Mouse (Mus musculus) hindbrain, embryonic 16.5 days (tissue): ENCODE measurements around the gene Btf3l4. TPM values are rescaled to one million over a fixed set of nuclear protein-coding genes. Genes with fewer than 3 reads are reported as not detected.

Experiments used
- ATAC-seq: fragments of 200-750 bp; cut with Nextera tagmentation; 2 replicates; pipeline ENCODE4 v1.8.0; 2017; ENCODE audit warnings: moderate TSS enrichment, moderate library complexity
- H3K27ac ChIP-seq: fragments of 300-500 bp; sonication (generic); 2 replicates; pipeline ENCODE4 v1.5.1; 2014; ENCODE audit warnings: low read depth, mild to moderate bottlenecking, control low read depth, low read length, moderate library complexity
- H3K27me3 ChIP-seq: fragments of 300-500 bp; sonication (generic); replicated peaks from 2 replicates; pipeline ENCODE4 v1.6.1; 2014; ENCODE audit warnings: low read length; ENCODE audit not compliant: control insufficient read depth, insufficient read depth
- H3K36me3 ChIP-seq: fragments of 300-500 bp; sonication (generic); 2 replicates; pipeline ENCODE4 v1.6.1; 2014; ENCODE audit warnings: mild to moderate bottlenecking, low read length, moderate library complexity, mixed read lengths; ENCODE audit not compliant: control insufficient read depth, insufficient read depth
- H3K4me1 ChIP-seq: fragments of 300-500 bp; sonication (generic); 2 replicates; pipeline ENCODE4 v1.6.1; 2014; ENCODE audit warnings: low read depth, low read length; ENCODE audit not compliant: control insufficient read depth, insufficient read depth
- H3K4me2 ChIP-seq: fragments of 300-500 bp; sonication (generic); 2 replicates; pipeline ENCODE4 v1.6.1; 2014; ENCODE audit warnings: mild to moderate bottlenecking, low read length, control low read depth, moderate library complexity
- H3K4me3 ChIP-seq: fragments of 300-500 bp; sonication (generic); 2 replicates; pipeline ENCODE4 v1.5.1; 2014; ENCODE audit warnings: mild to moderate bottlenecking, low read length, control low read depth, moderate library complexity
- H3K9ac ChIP-seq: fragments of 300-500 bp; sonication (generic); 2 replicates; pipeline ENCODE4 v1.6.1; 2014; ENCODE audit warnings: low read depth, mild to moderate bottlenecking, control low read depth, low read length, moderate library complexity
- H3K9me3 ChIP-seq: fragments of 300-500 bp; sonication (generic); 2 replicates; pipeline ENCODE4 v1.6.1; 2014; ENCODE audit warnings: mild to moderate bottlenecking, low read length, moderate library complexity; ENCODE audit not compliant: control insufficient read depth
- WGBS: fragments of 180-500 bp; shearing (Covaris S2); extraction: QIAGEN DNeasy Blood & Tissue Kit; methylation state at CpG from one replicate; pipeline ENCODE4 v1.1.7; 2014; 5-methylcytosine and 5-hydroxymethylcytosine counted together
- polyA plus RNA-seq: library from polyadenylated mRNA; unstranded; fragments of >200 nt; fragmentation: Nextera tagmentation; extraction: Ambion mirVana; gene quantifications from 2 replicates; pipeline ENCODE4 v1.2.1, GENCODE M21; 2015

Btf3l4 gene
- polyA plus RNA-seq, 1 experiment from 2014 or later: 129 TPM

GRCm38 (mm10) chr4:108845824-108846569, 12.6 kb upstream of the Btf3l4 start:
- H3K4me3 ChIP-seq: no peak overlapping the region
- 93% methylated on average over 5 of the region's 5 CpGs for WGBS
- no peak for ATAC-seq
- H3K36me3 ChIP-seq: no peaks in the 10 kb centered on the region
- H3K4me1 ChIP-seq: peaks cover 15% of the 10 kb centered on the region
- no peak overlapping the region for H3K4me2 ChIP-seq
- H3K9me3 ChIP-seq: no peaks in the 10 kb centered on the region
- H3K9ac ChIP-seq: no peak overlapping the region
- no peaks in the 10 kb centered on the region for H3K27me3 ChIP-seq
- no peak overlapping the region for H3K27ac ChIP-seq

DNA sequence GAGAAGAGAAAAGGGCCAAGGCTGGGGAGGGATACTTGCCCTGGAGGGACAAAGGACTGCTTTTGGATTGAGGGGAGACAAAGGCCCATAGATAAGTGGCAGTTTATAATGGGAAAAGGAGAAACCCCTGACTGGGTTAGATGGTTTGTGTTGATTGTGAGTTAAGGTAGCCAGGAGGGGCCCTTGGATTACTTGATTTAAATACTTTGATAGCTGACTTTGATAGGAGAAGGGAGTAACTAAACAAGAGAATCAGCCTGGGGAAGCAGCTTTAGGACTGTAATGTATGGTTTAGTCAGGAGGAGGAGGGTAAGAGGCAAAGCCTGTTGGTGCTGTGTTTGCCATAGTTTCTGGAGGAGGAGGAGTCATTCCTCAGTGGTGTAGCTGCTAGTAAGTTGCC, 9.9 kb upstream of the Btf3l4 start:
- Histone ChIP-seq H3K4me1 (peaks cover 3% of the 10 kb centered on the region), H3K4me3 (no peak overlapping the region), H3K27me3 (no peaks in the 10 kb centered on the region), H3K9ac (no peak overlapping the region), H3K4me2 (no peak overlapping the region), H3K27ac (no peak overlapping the region), H3K36me3 (no peaks in the 10 kb centered on the region), H3K9me3 (no peaks in the 10 kb centered on the region)
- no peak for ATAC-seq

DNA sequence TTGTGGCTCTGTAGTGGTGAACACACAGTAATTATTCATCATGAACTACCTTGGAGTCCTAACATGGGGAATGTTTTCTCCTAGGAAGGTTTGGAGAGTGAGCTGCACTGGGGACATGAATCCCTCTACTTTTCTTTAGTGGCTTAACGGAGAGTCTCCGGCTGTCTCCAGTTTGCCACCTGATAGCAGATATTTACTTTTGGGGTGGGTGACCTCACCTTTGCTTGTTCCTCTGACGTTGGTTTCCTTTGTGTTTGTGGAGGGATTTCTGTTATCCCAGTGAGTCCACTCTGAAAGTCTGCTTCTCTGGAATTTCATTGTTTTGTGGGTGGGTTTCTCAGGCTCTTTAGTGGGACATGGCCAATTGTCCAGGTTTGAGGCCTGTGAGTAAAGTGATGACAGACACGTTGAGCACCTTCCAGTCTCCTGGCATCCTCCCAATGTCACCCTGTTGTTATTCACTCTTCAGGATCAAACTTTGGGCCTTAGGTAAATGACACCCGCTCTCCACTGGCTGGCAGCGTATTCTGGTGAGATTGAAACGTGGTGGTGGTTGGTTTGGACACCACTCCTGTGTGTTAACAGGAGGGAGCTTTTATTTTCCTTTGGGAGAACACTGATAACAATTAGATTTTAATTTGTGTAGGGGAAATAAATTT, 8.6 kb upstream of the Btf3l4 start:
- ATAC-seq: no peak
- Histone ChIP-seq H3K9ac (no peak overlapping the region), H3K4me1 (peaks cover 2% of the 10 kb centered on the region), H3K9me3 (no peaks in the 10 kb centered on the region), H3K4me3 (no peak overlapping the region), H3K4me2 (no peak overlapping the region), H3K27ac (no peak overlapping the region), H3K36me3 (no peaks in the 10 kb centered on the region), H3K27me3 (no peaks in the 10 kb centered on the region)
- 88% methylated on average over 7 of the region's 7 CpGs for WGBS

- H3K4me1 ChIP-seq: peaks cover 11% of the 10 kb centered on the region
- H3K9me3 ChIP-seq: no peaks in the 10 kb centered on the region
- no peak overlapping the region for H3K9ac ChIP-seq
- H3K4me2 ChIP-seq: no peak overlapping the region
- no peak overlapping the region for H3K27ac ChIP-seq
- H3K4me3 ChIP-seq: no peak overlapping the region
- no peaks in the 10 kb centered on the region for H3K36me3 ChIP-seq
- 79% methylated on average over 4 of the region's 4 CpGs for WGBS
- H3K27me3 ChIP-seq: no peaks in the 10 kb centered on the region
- no peak for ATAC-seq
Observed at GRCm38 (mm10) chr4:108838031-108838430, 4.6 kb upstream of the Btf3l4 start.

GRCm38 (mm10) chr4:108835496-108835895, 2.1 kb upstream of the Btf3l4 start:
- peak overlapping the region; percentile 91 for H3K4me3 ChIP-seq
- H3K9me3 ChIP-seq: no peaks in the 10 kb centered on the region
- no peak for ATAC-seq
- H3K36me3 ChIP-seq: no peaks in the 10 kb centered on the region
- 67% methylated on average over 3 of the region's 3 CpGs for WGBS
- H3K27me3 ChIP-seq: no peaks in the 10 kb centered on the region
- peak overlapping the region; percentile 76 for H3K9ac ChIP-seq
- peak overlapping the region; percentile 87 for H3K4me2 ChIP-seq
- peak overlapping the region; percentile 99; the same call in 1 of the 2 replicates for H3K27ac ChIP-seq
- H3K4me1 ChIP-seq: peaks cover 25% of the 10 kb centered on the region

DNA sequence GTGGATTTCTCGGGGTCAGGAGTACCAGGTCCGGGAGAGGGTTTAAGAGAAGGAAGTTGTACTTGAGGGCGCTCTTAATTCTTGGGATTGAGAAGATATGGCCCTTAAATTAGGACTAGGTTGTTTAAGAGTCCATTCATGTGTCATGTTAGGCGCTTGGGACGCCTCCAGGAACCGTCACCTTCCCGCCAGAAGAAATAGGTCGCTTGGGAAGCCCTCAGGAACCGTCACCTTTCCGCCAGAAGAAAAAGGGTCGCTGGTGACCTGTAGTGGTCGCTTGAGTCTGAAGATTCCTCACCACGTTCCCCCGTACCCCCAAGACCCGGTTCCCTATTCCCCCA, 1.5 kb upstream of the Btf3l4 start:
- Histone ChIP-seq H3K27ac (peak overlapping the region; percentile 99), H3K27me3 (no peaks in the 10 kb centered on the region), H3K9ac (peak overlapping the region; percentile 76), H3K4me1 (peaks cover 25% of the 10 kb centered on the region), H3K36me3 (no peaks in the 10 kb centered on the region), H3K4me3 (peak overlapping the region; percentile 91), H3K9me3 (no peaks in the 10 kb centered on the region), H3K4me2 (peak overlapping the region; percentile 87)
- under 1% methylated on average over 15 of the region's 15 CpGs for WGBS
- ATAC-seq: no peak

DNA sequence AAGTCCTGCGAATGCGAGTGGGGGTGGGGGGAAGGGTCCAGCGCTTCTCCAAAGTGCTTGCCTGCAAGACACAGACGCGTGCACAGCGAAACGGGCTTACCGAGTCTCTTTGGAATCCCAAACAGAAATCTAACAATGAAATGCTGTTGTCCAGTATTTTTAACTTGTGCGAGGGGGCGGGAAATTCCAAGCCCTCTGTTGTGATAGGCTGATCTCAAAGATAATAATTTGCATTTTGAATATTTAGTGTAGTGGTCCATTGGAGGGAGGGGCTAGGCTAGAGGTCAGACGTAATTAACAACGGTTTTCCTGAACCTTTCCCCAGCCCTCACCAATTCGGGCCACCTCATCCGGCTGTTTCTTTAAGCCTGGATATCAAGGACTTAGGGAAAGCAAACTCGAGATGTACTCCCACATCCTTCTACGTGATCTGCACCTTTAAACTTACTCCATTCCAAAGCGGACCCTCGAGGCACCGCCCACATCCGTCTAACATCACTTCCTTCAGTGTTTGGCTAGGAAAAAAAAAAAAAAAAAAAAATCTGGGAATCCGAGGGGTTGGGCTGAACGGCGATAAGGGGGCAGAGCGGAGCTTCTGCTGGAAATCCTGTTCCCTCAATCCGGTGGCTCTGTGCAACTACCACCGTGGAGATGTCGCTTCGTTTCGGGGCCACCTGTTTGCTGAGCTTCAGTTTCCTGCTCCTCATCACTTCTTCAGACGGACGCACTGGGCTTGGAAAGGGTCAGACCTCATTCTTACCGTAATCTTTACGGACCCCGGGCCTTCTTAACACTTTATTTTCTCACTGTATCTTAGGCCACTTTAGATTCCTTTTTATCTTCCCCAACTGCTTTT, 929 bp upstream of the Btf3l4 start, which contains the start of gene Txndc12:
Txndc12 (plus strand) TSS at position 487 of the 856 bp plus-strand sequence.
- H3K27me3 ChIP-seq: no peaks in the 10 kb centered on the region
- no peaks in the 10 kb centered on the region for H3K36me3 ChIP-seq
- ATAC-seq: peak; percentile 83
- H3K9ac ChIP-seq: peak within 1 kb of the TSS; percentile 99
- H3K4me2 ChIP-seq: peak within 1 kb of the TSS; percentile 87
- H3K4me3 ChIP-seq: peak within 1 kb of the TSS; percentile 91
- under 1% methylated on average over 34 of the region's 34 CpGs for WGBS
- H3K27ac ChIP-seq: peak within 1 kb of the TSS; percentile 99
- H3K9me3 ChIP-seq: no peaks in the 10 kb centered on the region
- peaks cover 25% of the 10 kb centered on the region for H3K4me1 ChIP-seq

DNA sequence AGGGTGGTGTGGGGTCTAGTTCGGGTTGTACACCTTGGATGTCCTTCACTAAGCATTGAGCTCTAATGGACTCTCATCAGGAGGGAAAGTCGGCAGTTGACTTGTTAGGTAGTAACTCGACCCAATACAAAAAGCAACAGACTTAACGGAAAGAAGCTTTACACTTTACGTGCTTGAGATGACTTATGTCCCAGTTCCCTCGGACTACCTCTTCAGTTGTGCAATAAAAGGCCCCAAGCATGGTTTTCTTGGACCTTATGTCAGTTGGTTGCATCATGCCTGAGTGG, 357 bp upstream of the Btf3l4 start:
- H3K36me3 ChIP-seq: no peaks in the 10 kb centered on the region; the same call in 1 of the 2 replicates
- no peak for ATAC-seq
- H3K9me3 ChIP-seq: no peaks in the 10 kb centered on the region
- 1% methylated on average over 6 of the region's 6 CpGs for WGBS
- H3K4me2 ChIP-seq: peak overlapping the region; percentile 87
- peak overlapping the region; percentile 76 for H3K9ac ChIP-seq
- H3K4me3 ChIP-seq: peak overlapping the region; percentile 91
- no peaks in the 10 kb centered on the region for H3K27me3 ChIP-seq
- H3K27ac ChIP-seq: peak overlapping the region; percentile 99
- peaks cover 25% of the 10 kb centered on the region for H3K4me1 ChIP-seq

- Histone ChIP-seq H3K4me3 (no peak overlapping the region), H3K4me2 (peak overlapping the region; percentile 6; the same call in 1 of the 2 replicates), H3K9ac (no peak overlapping the region), H3K27ac (no peak overlapping the region), H3K9me3 (no peaks in the 10 kb centered on the region), H3K27me3 (no peaks in the 10 kb centered on the region), H3K4me1 (peaks cover 18% of the 10 kb centered on the region), H3K36me3 (peaks cover 8% of the 10 kb centered on the region)
- ATAC-seq: no peak
- 88% methylated on average over 1 of the region's 1 CpGs for WGBS
Observed at GRCm38 (mm10) chr4:108830698-108831097, 2.7 kb downstream of the Btf3l4 start.
